Mouse (Mus musculus): ENCODE measurements at regions not wholly inside any gene's neighbourhood (a gene's known extent, or its start where the extent isn't known, plus 50 kb on each side); places are given as distances from the start of the nearest gene placed in this dataset.

GRCm38 (mm10) chr16:93384039-93384537 is 219.8 kb downstream of the Setd4 start:
- Histone ChIP-seq H3K36me3 (ENCODE audit: control insufficient read depth, insufficient read depth, low read length) (no peaks in the 10 kb centered on the region), H3K4me3 (ENCODE audit: control insufficient read depth, insufficient read depth, low read length) (no peak overlapping the region), H3K4me1 (replicated peaks; ENCODE audit: control insufficient read depth, insufficient read depth, low read length) (no peaks in the 10 kb centered on the region), H3K27me3 (ENCODE audit: control insufficient read depth, insufficient read depth, low read length) (no peaks in the 10 kb centered on the region), H3K27ac (ENCODE audit: control insufficient read depth, insufficient read depth, low read length) (no peak overlapping the region)
- TF ChIP-seq POLR2A (IDR thresholded peaks at IDR 0.05; ENCODE audit: control insufficient read depth, extremely low read depth, insufficient read depth, low read length, poor library complexity) (no peak), CTCF (IDR thresholded peaks at IDR 0.05; ENCODE audit: borderline replicate concordance, control insufficient read depth, extremely low read depth, insufficient read depth, low read length, poor library complexity) (no peak)
- DNase-seq: no peak
- WGBS: 87% methylated on average over 8 of the region's 8 CpGs

GRCm38 (mm10) chr16:93382945-93383344 is 220.9 kb downstream of the Setd4 start:
- H3K27me3 ChIP-seq (ENCODE audit: control insufficient read depth, insufficient read depth, low read length): no peaks in the 10 kb centered on the region
- H3K4me1 ChIP-seq (replicated peaks; ENCODE audit: control insufficient read depth, insufficient read depth, low read length): no peaks in the 10 kb centered on the region
- no peak overlapping the region for H3K4me3 ChIP-seq (ENCODE audit: control insufficient read depth, insufficient read depth, low read length)
- WGBS: 85% methylated on average over 3 of the region's 3 CpGs
- TF ChIP-seq CTCF (IDR thresholded peaks at IDR 0.05; ENCODE audit: borderline replicate concordance, control insufficient read depth, extremely low read depth, insufficient read depth, low read length, poor library complexity): no peak
- no peak for TF ChIP-seq POLR2A (IDR thresholded peaks at IDR 0.05; ENCODE audit: control insufficient read depth, extremely low read depth, insufficient read depth, low read length, poor library complexity)
- H3K36me3 ChIP-seq (ENCODE audit: control insufficient read depth, insufficient read depth, low read length): no peaks in the 10 kb centered on the region
- no peak for DNase-seq
- H3K27ac ChIP-seq (ENCODE audit: control insufficient read depth, insufficient read depth, low read length): no peak overlapping the region

- TF ChIP-seq POLR2A (IDR thresholded peaks at IDR 0.05; ENCODE audit: control insufficient read depth, extremely low read depth, insufficient read depth, low read length, poor library complexity) (no peak), CTCF (IDR thresholded peaks at IDR 0.05; ENCODE audit: borderline replicate concordance, control insufficient read depth, extremely low read depth, insufficient read depth, low read length, poor library complexity) (no peak)
- no peak for DNase-seq
- no peaks in the 10 kb centered on the region for H3K4me1 ChIP-seq (replicated peaks; ENCODE audit: control insufficient read depth, insufficient read depth, low read length)
- no peaks in the 10 kb centered on the region for H3K36me3 ChIP-seq (ENCODE audit: control insufficient read depth, insufficient read depth, low read length)
- H3K4me3 ChIP-seq (ENCODE audit: control insufficient read depth, insufficient read depth, low read length): no peak overlapping the region
- no peaks in the 10 kb centered on the region for H3K27me3 ChIP-seq (ENCODE audit: control insufficient read depth, insufficient read depth, low read length)
- H3K27ac ChIP-seq (ENCODE audit: control insufficient read depth, insufficient read depth, low read length): no peak overlapping the region
- 78% methylated on average over 13 of the region's 13 CpGs for WGBS
Measured at GRCm38 (mm10) chr16:93380717-93381671, 222.9 kb downstream of the Setd4 start.

- no peak for DNase-seq
- no peak for TF ChIP-seq CTCF (IDR thresholded peaks at IDR 0.05; ENCODE audit: borderline replicate concordance, control insufficient read depth, extremely low read depth, insufficient read depth, low read length, poor library complexity)
- TF ChIP-seq POLR2A (IDR thresholded peaks at IDR 0.05; ENCODE audit: control insufficient read depth, extremely low read depth, insufficient read depth, low read length, poor library complexity): no peak
- no peak overlapping the region for H3K4me3 ChIP-seq (ENCODE audit: control insufficient read depth, insufficient read depth, low read length)
- H3K4me1 ChIP-seq (replicated peaks; ENCODE audit: control insufficient read depth, insufficient read depth, low read length): no peaks in the 10 kb centered on the region
- H3K36me3 ChIP-seq (ENCODE audit: control insufficient read depth, insufficient read depth, low read length): no peaks in the 10 kb centered on the region
- no peak overlapping the region for H3K27ac ChIP-seq (ENCODE audit: control insufficient read depth, insufficient read depth, low read length)
- no peaks in the 10 kb centered on the region for H3K27me3 ChIP-seq (ENCODE audit: control insufficient read depth, insufficient read depth, low read length)
- WGBS: 67% methylated on average over 4 of the region's 4 CpGs
Measured at GRCm38 (mm10) chr16:93380117-93380516, 223.7 kb downstream of the Setd4 start.

GRCm38 (mm10) chr16:93379611-93380010 is 224.3 kb downstream of the Setd4 start:
- 85% methylated on average over 6 of the region's 6 CpGs for WGBS
- Histone ChIP-seq H3K4me1 (replicated peaks; ENCODE audit: control insufficient read depth, insufficient read depth, low read length) (no peaks in the 10 kb centered on the region), H3K4me3 (ENCODE audit: control insufficient read depth, insufficient read depth, low read length) (no peak overlapping the region), H3K27me3 (ENCODE audit: control insufficient read depth, insufficient read depth, low read length) (no peaks in the 10 kb centered on the region), H3K36me3 (ENCODE audit: control insufficient read depth, insufficient read depth, low read length) (no peaks in the 10 kb centered on the region), H3K27ac (ENCODE audit: control insufficient read depth, insufficient read depth, low read length) (no peak overlapping the region)
- TF ChIP-seq CTCF (IDR thresholded peaks at IDR 0.05; ENCODE audit: borderline replicate concordance, control insufficient read depth, extremely low read depth, insufficient read depth, low read length, poor library complexity) (no peak), POLR2A (IDR thresholded peaks at IDR 0.05; ENCODE audit: control insufficient read depth, extremely low read depth, insufficient read depth, low read length, poor library complexity) (no peak)
- DNase-seq: no peak

- WGBS: 92% methylated on average over 6 of the region's 6 CpGs
- H3K27ac ChIP-seq (ENCODE audit: control insufficient read depth, insufficient read depth, low read length): no peak overlapping the region
- no peak for DNase-seq
- H3K27me3 ChIP-seq (ENCODE audit: control insufficient read depth, insufficient read depth, low read length): no peaks in the 10 kb centered on the region
- no peaks in the 10 kb centered on the region for H3K36me3 ChIP-seq (ENCODE audit: control insufficient read depth, insufficient read depth, low read length)
- TF ChIP-seq CTCF (IDR thresholded peaks at IDR 0.05; ENCODE audit: borderline replicate concordance, control insufficient read depth, extremely low read depth, insufficient read depth, low read length, poor library complexity) (no peak), POLR2A (IDR thresholded peaks at IDR 0.05; ENCODE audit: control insufficient read depth, extremely low read depth, insufficient read depth, low read length, poor library complexity) (no peak)
- no peak overlapping the region for H3K4me3 ChIP-seq (ENCODE audit: control insufficient read depth, insufficient read depth, low read length)
- no peaks in the 10 kb centered on the region for H3K4me1 ChIP-seq (replicated peaks; ENCODE audit: control insufficient read depth, insufficient read depth, low read length)
Measured at GRCm38 (mm10) chr16:93374669-93375068, 229.2 kb downstream of the Setd4 start.
